In genomic region chr12:15937443-15938237, GRCm38 (mm10) we compare ENCODE assay signal across 13 mouse cellular contexts.
DNase-seq lines count a peak whose midpoint lies in the region; ATAC-seq lines count a peak whose summit lies in the region.
"Had no signal": no experiment of that assay in that cellular context is flagged by ENCODE, and none has a peak within 500 bp of the region (broad histone marks: within the 10 kb centered on the region; RNA-seq: fewer than 3 reads in every experiment).

No protein-coding gene starts in this region.

- H3K27ac ChIP-seq in neural tube, embryonic 11.5 days (ENCODE audit: low read depth, low read length), result no peak overlapping the region
- peak overlapping the region; percentile 22; the same call in 1 of the 2 replicates for H3K27ac ChIP-seq in limb, embryonic 13.5 days
- no peak overlapping the region for H3K27ac ChIP-seq in heart, embryonic 10.5 days
- H3K27ac ChIP-seq: heart, embryonic 15.5 days had no signal

- H3K36me3 ChIP-seq in neural tube, embryonic 11.5 days (ENCODE audit: control insufficient read depth, insufficient read depth, low read length), result no peaks in the 10 kb centered on the region
- H3K36me3 ChIP-seq in limb, embryonic 13.5 days, result no peaks in the 10 kb centered on the region
- H3K36me3 ChIP-seq in heart, embryonic 10.5 days, result no peaks in the 10 kb centered on the region
- H3K36me3 ChIP-seq: heart, embryonic 15.5 days had no signal

- no peak overlapping the region for H3K4me3 ChIP-seq in neural tube, embryonic 11.5 days (ENCODE audit: low read depth, low read length)
- H3K4me3 ChIP-seq in limb, embryonic 13.5 days, result no peak overlapping the region
- no peak overlapping the region for H3K4me3 ChIP-seq in heart, embryonic 10.5 days
- H3K4me3 ChIP-seq: heart, embryonic 15.5 days had no signal

- H3K4me1 ChIP-seq in neural tube, embryonic 11.5 days (ENCODE audit: control insufficient read depth, insufficient read depth, low read length), result no peaks in the 10 kb centered on the region
- peaks cover 17% of the 10 kb centered on the region for H3K4me1 ChIP-seq in limb, embryonic 13.5 days
- H3K4me1 ChIP-seq in heart, embryonic 10.5 days, result 0 out of 2 replicates have a peak, but pooled peaks cover 3% of the 10 kb centered on the region
- H3K4me1 ChIP-seq: heart, embryonic 15.5 days had no signal

- H3K9ac ChIP-seq in neural tube, embryonic 11.5 days (ENCODE audit: low read length), result no peak overlapping the region
- H3K9ac ChIP-seq in limb, embryonic 13.5 days, result no peak overlapping the region
- H3K9ac ChIP-seq: heart, embryonic 15.5 days had no signal

- ATAC-seq in neural tube, embryonic 11.5 days (ENCODE audit: insufficient read depth, low FRiP score, low TSS enrichment), result peak; percentile 41; the same call in 1 of the 2 replicates
- ATAC-seq in limb, embryonic 13.5 days (ENCODE audit: low FRiP score, low read depth), result peak; percentile 90
- ATAC-seq in megakaryocyte-erythroid progenitor cell, adult 5-6 weeks (replicated peaks; ENCODE audit: low FRiP score, low TSS enrichment, poor library complexity, severe bottlenecking), result no peak

- H3K27me3 ChIP-seq in neural tube, embryonic 11.5 days (ENCODE audit: control insufficient read depth, insufficient read depth, low read length), result no peaks in the 10 kb centered on the region
- peaks cover 6% of the 10 kb centered on the region; the same call in 1 of the 2 replicates for H3K27me3 ChIP-seq in limb, embryonic 13.5 days
- no peaks in the 10 kb centered on the region for H3K27me3 ChIP-seq in heart, embryonic 10.5 days (ENCODE audit: insufficient read depth, poor library complexity, severe bottlenecking)
- H3K27me3 ChIP-seq: heart, embryonic 15.5 days had no signal

- 39% methylated on average over 8 of the region's 8 CpGs for WGBS in neural tube, embryonic 11.5 days
- 19% methylated on average over 8 of the region's 8 CpGs for WGBS in limb, embryonic 13.5 days
- whole genome bisulfite sequencing in heart, embryonic 10.5 days, result 35% methylated on average over 8 of the region's 8 CpGs

- DNase-seq in neural tube, embryonic 11.5 days (ENCODE audit: low spot score), result no peak
- no peak for DNase-seq in neural tube, embryonic 10.5 days (ENCODE audit: extremely low spot score, low spot score)
- DNase-seq in hindlimb bud, embryonic 11.5 days (ENCODE audit: extremely low spot score, low read depth, low spot score), result peak; percentile 14
- no peak for DNase-seq in spleen, postnatal 10 days (ENCODE audit: low spot score in 2 of 2)
- no peak for DNase-seq in heart, embryonic 10.5 days (ENCODE audit: low spot score)
- DNase-seq in lung, adult 18-20 months, result no peak
- DNase-seq: adrenal gland, postnatal 10 days; cerebellum, adult 2 months; lung, adult 2 months; thymus, postnatal 36 days had no signal

- H3K9me3 ChIP-seq in neural tube, embryonic 11.5 days (ENCODE audit: control insufficient read depth, low read length), result no peaks in the 10 kb centered on the region
- H3K9me3 ChIP-seq in limb, embryonic 13.5 days, result no peaks in the 10 kb centered on the region
- H3K9me3 ChIP-seq in heart, embryonic 10.5 days, result no peaks in the 10 kb centered on the region
- H3K9me3 ChIP-seq: heart, embryonic 15.5 days had no signal

- H3K4me2 ChIP-seq in neural tube, embryonic 11.5 days (ENCODE audit: low read depth), result no peak overlapping the region
- no peak overlapping the region for H3K4me2 ChIP-seq in limb, embryonic 13.5 days (replicated peaks)
- H3K4me2 ChIP-seq: heart, embryonic 15.5 days had no signal
